Comparison of ENCODE assay signal across 8 mouse cellular contexts in the genomic region with DNA sequence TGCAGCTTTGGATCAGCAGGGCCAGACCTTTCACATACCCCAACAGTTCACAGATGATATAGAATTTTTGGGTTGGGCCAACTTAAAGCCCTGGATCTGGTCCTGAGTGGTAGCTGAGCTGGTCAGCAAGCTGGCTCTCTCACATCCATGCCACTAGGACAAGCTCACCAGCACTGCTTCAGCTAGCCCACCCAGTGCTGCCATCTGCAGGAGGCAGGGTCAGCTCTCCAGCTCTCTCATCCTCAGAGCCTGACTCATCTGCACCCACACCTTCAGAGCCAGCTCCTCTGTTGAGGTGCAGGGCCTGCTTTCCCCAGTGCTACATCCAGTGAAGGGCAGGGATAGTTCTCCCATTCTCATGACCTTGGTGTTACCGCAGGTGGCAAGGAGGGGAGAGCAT. TPM values are rescaled to one million over a fixed set of nuclear protein-coding genes. Genes with fewer than 3 reads are reported as not detected.
DNase-seq lines count a peak whose midpoint lies in the region.

No protein-coding gene starts in this region.

- DNase-seq in gastrocnemius, postnatal 10 days: peak; percentile 27
- no peak for DNase-seq in gastrocnemius, adult 8-10 months (ENCODE audit: low spot score in 2 of 2)
- DNase-seq in lung, postnatal 14 days: peak; percentile 10
- no peak for DNase-seq in lung, postnatal 25 days (ENCODE audit: low spot score)
- peak; percentile 21 for DNase-seq in embryo, embryonic 10.5 days (ENCODE audit: low spot score)
- DNase-seq in right cerebral cortex, postnatal 14 days: peak; percentile 30
- no peak for DNase-seq in cerebellum, adult 9-10 months
- no peak for DNase-seq in urinary bladder, postnatal 10 days (ENCODE audit: low spot score)

RNA-seq across cellular contexts. Expression of gene Sf3b6, which starts 23.6 kb away (rescaled TPM):
- total RNA-seq in gastrocnemius, postnatal 10 days (2021): 10 to 100 TPM; 55.5 to 64.4 TPM
- 10 to 100 TPM; 24.7 to 34.2 (median 28.8) TPM for total RNA-seq in gastrocnemius, adult 8-10 months (2022)

RNA-seq across cellular contexts. Expression of gene Fam228b, which starts 24.7 kb away (rescaled TPM):
- total RNA-seq in gastrocnemius, postnatal 10 days (2021): 1 to 10 TPM; 4.6 to 7.8 TPM
- 10 to 100 TPM in 2 of 4 experiments, 1 to 10 TPM in 2; 8.9 to 16.4 (median 10.8) TPM for total RNA-seq in gastrocnemius, adult 8-10 months (2022)

RNA-seq across cellular contexts. Expression of gene Pfn4, which starts 24.9 kb away (rescaled TPM):
- 1 to 10 TPM; 1.9 to 2.6 TPM for total RNA-seq in gastrocnemius, postnatal 10 days (2021)
- 1 to 10 TPM in 3 of 4 experiments, under 1 TPM in 1; 0.67 to 1.1 (median 1.0) TPM for total RNA-seq in gastrocnemius, adult 8-10 months (2022)

RNA-seq across cellular contexts. Expression of gene Fkbp1b, which starts 47.7 kb away (rescaled TPM):
- total RNA-seq in gastrocnemius, postnatal 10 days (2021): 1 to 10 TPM; 2.6 to 2.9 TPM
- under 1 TPM in 1 of 4 experiments, not detected in 3; 0.58 TPM for total RNA-seq in gastrocnemius, adult 8-10 months (2022)

RNA-seq across cellular contexts. Expression of gene Wdcp, which starts 49.4 kb away (rescaled TPM):
- 1 to 10 TPM; 4.8 to 6.0 TPM for total RNA-seq in gastrocnemius, postnatal 10 days (2021)
- total RNA-seq in gastrocnemius, adult 8-10 months (2022): 1 to 10 TPM; 4.7 to 5.4 (median 5.1) TPM

Comparison
In these comparisons a context has a peak if more than half of its experiments do, and no peak if none do; other contexts are left out.
1. DNase-seq: peak in gastrocnemius, postnatal 10 days (single experiment), lung, postnatal 14 days (single experiment), embryo, embryonic 10.5 days (single experiment) and right cerebral cortex, postnatal 14 days (single experiment); none in gastrocnemius, adult 8-10 months (0 of 2), lung, postnatal 25 days (single experiment), cerebellum, adult 9-10 months (single experiment) and urinary bladder, postnatal 10 days (single experiment).